Mouse (Mus musculus) midbrain, embryonic 11.5 days (tissue): ENCODE data around the gene Col4a3bp. TPM values are rescaled to one million over a fixed set of nuclear protein-coding genes. Genes with fewer than 3 reads are reported as not detected.

Source experiments
- ATAC-seq: fragments of 200-750 bp; cut with Nextera tagmentation; 2 replicates; pipeline ENCODE4 v1.8.0; 2017; ENCODE audit warnings: moderate TSS enrichment, moderate library complexity; ENCODE audit not compliant: low FRiP score
- DNase-seq: peaks from one replicate; pipeline ENCODE4 v3.0.0; 2015; ENCODE audit warnings: low spot score; ENCODE audit errors: missing footprints
- H3K27ac ChIP-seq: fragments of 300-500 bp; sonication (generic); 2 replicates; pipeline ENCODE4 v1.5.1; 2014; ENCODE audit warnings: low read depth, low read length
- H3K27me3 ChIP-seq: fragments of 300-500 bp; sonication (generic); 2 replicates; pipeline ENCODE4 v1.6.1; 2014; ENCODE audit warnings: mild to moderate bottlenecking, low read length, moderate library complexity, mixed read lengths; ENCODE audit not compliant: control insufficient read depth, insufficient read depth
- H3K36me3 ChIP-seq: fragments of 300-500 bp; sonication (generic); 2 replicates; pipeline ENCODE4 v1.6.1; 2014; ENCODE audit warnings: mild to moderate bottlenecking, low read length, moderate library complexity, mixed read lengths; ENCODE audit not compliant: control insufficient read depth, insufficient read depth
- H3K4me1 ChIP-seq: fragments of 300-500 bp; sonication (generic); 2 replicates; pipeline ENCODE4 v1.6.1; 2014; ENCODE audit warnings: low read length; ENCODE audit not compliant: control insufficient read depth, insufficient read depth
- H3K4me2 ChIP-seq: fragments of 300-500 bp; sonication (generic); 2 replicates; pipeline ENCODE4 v1.6.1; 2014; ENCODE audit warnings: mild to moderate bottlenecking, moderate library complexity
- H3K4me3 ChIP-seq: fragments of 300-500 bp; sonication (generic); 2 replicates; pipeline ENCODE4 v1.5.1; 2014; ENCODE audit warnings: low read depth, low read length
- H3K9ac ChIP-seq: fragments of 300-500 bp; sonication (generic); 2 replicates; pipeline ENCODE4 v1.6.1; 2014; ENCODE audit warnings: low read length
- H3K9me3 ChIP-seq: fragments of 300-500 bp; sonication (generic); 2 replicates; pipeline ENCODE4 v1.6.1; 2016; ENCODE audit warnings: low read length; ENCODE audit not compliant: control insufficient read depth
- WGBS: fragments of 180-500 bp; shearing (Covaris S2); extraction: QIAGEN DNeasy Blood & Tissue Kit; methylation state at CpG from one replicate; pipeline ENCODE4 v1.1.7; 2014; 5-methylcytosine and 5-hydroxymethylcytosine counted together
- polyA plus RNA-seq: library from polyadenylated mRNA; unstranded; fragments of >200 nt; fragmentation: Nextera tagmentation; extraction: Ambion mirVana; gene quantifications from 2 replicates; pipeline ENCODE4 v1.2.1, GENCODE M21; 2014

Col4a3bp gene
- polyA plus RNA-seq, 1 experiment from 2014 or later, result 6.9 TPM

DNA sequence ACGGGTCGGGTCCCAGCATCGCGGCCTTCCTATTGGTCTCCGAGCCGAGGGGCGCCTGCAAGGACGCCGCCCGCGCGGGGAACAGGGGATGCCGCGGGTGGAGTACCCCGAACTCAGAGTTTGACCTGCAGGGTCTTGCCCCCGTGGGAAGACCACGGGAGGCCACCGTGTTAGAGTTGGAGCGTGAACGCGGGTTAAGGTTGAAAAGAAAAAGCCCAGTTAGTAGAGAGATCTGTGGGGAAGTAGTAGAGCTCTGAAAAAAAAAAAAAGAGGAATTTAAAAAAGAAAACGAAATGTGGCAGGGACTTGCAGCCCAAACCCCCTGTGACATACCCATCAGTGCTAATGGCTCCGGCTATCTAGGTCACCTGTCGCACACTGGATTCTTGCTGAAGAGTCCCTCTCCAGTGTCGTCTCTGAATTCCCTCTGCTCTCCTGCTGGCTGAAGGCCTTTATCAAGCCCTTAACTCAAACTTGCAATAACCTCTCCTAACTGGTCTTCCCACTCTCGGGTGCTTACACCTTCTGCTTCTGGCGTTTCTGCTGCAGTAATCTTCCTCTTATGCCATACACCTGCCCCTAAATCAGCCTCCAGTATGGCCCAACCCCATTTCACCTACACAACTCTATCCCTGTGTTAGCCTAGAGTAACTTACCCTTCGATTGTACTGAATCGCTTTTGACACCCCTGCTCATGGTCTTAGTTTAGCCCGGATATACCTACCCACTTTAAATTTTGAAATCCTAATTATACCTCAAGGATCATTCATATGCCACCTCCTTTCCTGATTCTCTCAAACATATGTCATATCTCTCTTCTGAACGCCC is 128.9 kb downstream of the Col4a3bp start:
- ATAC-seq, result peak; percentile 2; the same call in 1 of the 2 replicates

GRCm38 (mm10) chr13:96671906-96672234 is 129.5 kb downstream of the Col4a3bp start:
- no peaks in the 10 kb centered on the region for H3K27me3 ChIP-seq
- H3K4me3 ChIP-seq, result no peak overlapping the region
- no peak overlapping the region for H3K9ac ChIP-seq
- ATAC-seq (no peak), DNase-seq (no peak)
- H3K27ac ChIP-seq, result no peak overlapping the region
- 92% methylated on average over 5 of the region's 5 CpGs for WGBS
- H3K36me3 ChIP-seq, result no peaks in the 10 kb centered on the region
- peaks cover 26% of the 10 kb centered on the region for H3K4me1 ChIP-seq
- H3K9me3 ChIP-seq, result no peaks in the 10 kb centered on the region
- no peak overlapping the region for H3K4me2 ChIP-seq

More for the DNA sequence above, 128.9 kb downstream of the Col4a3bp start:
- Histone ChIP-seq H3K27ac (peak overlapping the region; percentile 84), H3K4me1 (peaks cover 26% of the 10 kb centered on the region), H3K27me3 (no peaks in the 10 kb centered on the region), H3K9ac (peak overlapping the region; percentile 59), H3K4me2 (peak overlapping the region; percentile 41), H3K36me3 (no peaks in the 10 kb centered on the region), H3K9me3 (no peaks in the 10 kb centered on the region), H3K4me3 (peak overlapping the region; percentile 78)
- DNase-seq, result peak; percentile 87
- 17% methylated on average over 31 of the region's 31 CpGs for WGBS

- DNase-seq (peak; percentile 69), ATAC-seq (no peak)
- Histone ChIP-seq H3K4me1 (peaks cover 24% of the 10 kb centered on the region), H3K36me3 (no peaks in the 10 kb centered on the region), H3K27ac (no peak overlapping the region), H3K27me3 (no peaks in the 10 kb centered on the region), H3K9ac (no peak overlapping the region), H3K4me2 (no peak overlapping the region), H3K9me3 (no peaks in the 10 kb centered on the region), H3K4me3 (no peak overlapping the region)
- WGBS, result 87% methylated on average over 6 of the region's 6 CpGs
Measured at GRCm38 (mm10) chr13:96672276-96672675, 129.9 kb downstream of the Col4a3bp start.

DNA sequence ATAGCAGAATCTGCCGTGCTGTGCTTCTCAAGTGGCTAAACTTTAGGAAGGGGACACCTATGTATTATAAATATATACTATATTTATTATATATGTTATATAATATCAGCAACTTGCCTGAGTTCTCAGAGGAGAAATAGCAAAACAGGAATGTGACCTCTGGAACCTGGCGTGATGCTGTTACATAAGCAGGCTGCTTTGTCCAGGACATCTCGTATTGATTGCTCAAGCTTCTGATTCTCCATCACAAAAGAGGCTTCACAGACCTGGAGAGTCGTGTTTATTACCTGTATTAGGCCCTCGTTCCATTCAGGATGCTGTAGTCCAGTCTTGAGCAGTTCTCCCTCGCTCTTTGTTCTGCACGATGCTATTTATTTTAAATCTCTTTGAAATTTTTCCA is 131.4 kb downstream of the Col4a3bp start:
- Histone ChIP-seq H3K27ac (no peak overlapping the region), H3K4me3 (no peak overlapping the region), H3K9ac (no peak overlapping the region), H3K36me3 (no peaks in the 10 kb centered on the region), H3K4me2 (no peak overlapping the region), H3K27me3 (no peaks in the 10 kb centered on the region), H3K4me1 (peaks cover 9% of the 10 kb centered on the region), H3K9me3 (no peaks in the 10 kb centered on the region)
- no peak for ATAC-seq
- WGBS, result 85% methylated on average over 7 of the region's 7 CpGs
- DNase-seq, result peak; percentile 45

GRCm38 (mm10) chr13:96675756-96676155 is 133.3 kb downstream of the Col4a3bp start:
- H3K9ac ChIP-seq, result no peak overlapping the region
- ATAC-seq (no peak), DNase-seq (peak; percentile 72)
- H3K9me3 ChIP-seq, result no peaks in the 10 kb centered on the region
- WGBS, result 80% methylated on average over 6 of the region's 6 CpGs
- peaks cover 5% of the 10 kb centered on the region for H3K4me1 ChIP-seq
- no peaks in the 10 kb centered on the region for H3K36me3 ChIP-seq
- no peaks in the 10 kb centered on the region for H3K27me3 ChIP-seq
- H3K4me3 ChIP-seq, result no peak overlapping the region
- no peak overlapping the region for H3K4me2 ChIP-seq
- H3K27ac ChIP-seq, result no peak overlapping the region

- no peaks in the 10 kb centered on the region for H3K4me1 ChIP-seq
- H3K4me3 ChIP-seq, result no peak overlapping the region
- no peaks in the 10 kb centered on the region for H3K36me3 ChIP-seq
- DNase-seq, result peak; percentile 12
- no peaks in the 10 kb centered on the region for H3K27me3 ChIP-seq
- WGBS, result 89% methylated on average over 1 of the region's 1 CpGs
- H3K27ac ChIP-seq, result no peak overlapping the region
- no peaks in the 10 kb centered on the region for H3K9me3 ChIP-seq
- no peak overlapping the region for H3K4me2 ChIP-seq
- no peak overlapping the region for H3K9ac ChIP-seq
- no peak for ATAC-seq
Measured at GRCm38 (mm10) chr13:96677071-96677470, 134.7 kb downstream of the Col4a3bp start.

- ATAC-seq (no peak), DNase-seq (peak; percentile 54)
- no peak overlapping the region for H3K9ac ChIP-seq
Measured at GRCm38 (mm10) chr13:96678616-96679015, 136.2 kb downstream of the Col4a3bp start.

GRCm38 (mm10) chr13:96680163-96681087 is 138.0 kb downstream of the Col4a3bp start:
- 86% methylated on average over 9 of the region's 9 CpGs for WGBS
- no peak for ATAC-seq
- Histone ChIP-seq H3K27me3 (no peaks in the 10 kb centered on the region), H3K4me1 (no peaks in the 10 kb centered on the region), H3K36me3 (no peaks in the 10 kb centered on the region), H3K4me2 (no peak overlapping the region), H3K4me3 (no peak overlapping the region), H3K9me3 (no peaks in the 10 kb centered on the region), H3K9ac (no peak overlapping the region), H3K27ac (no peak overlapping the region)
- peak; percentile 54 for DNase-seq

More at GRCm38 (mm10) chr13:96678616-96679015, 136.2 kb downstream of the Col4a3bp start:
- Histone ChIP-seq H3K4me2 (no peak overlapping the region), H3K27ac (no peak overlapping the region), H3K9me3 (no peaks in the 10 kb centered on the region), H3K4me1 (no peaks in the 10 kb centered on the region), H3K36me3 (no peaks in the 10 kb centered on the region), H3K27me3 (no peaks in the 10 kb centered on the region), H3K4me3 (no peak overlapping the region)
- WGBS, result 83% methylated on average over 6 of the region's 6 CpGs

DNA sequence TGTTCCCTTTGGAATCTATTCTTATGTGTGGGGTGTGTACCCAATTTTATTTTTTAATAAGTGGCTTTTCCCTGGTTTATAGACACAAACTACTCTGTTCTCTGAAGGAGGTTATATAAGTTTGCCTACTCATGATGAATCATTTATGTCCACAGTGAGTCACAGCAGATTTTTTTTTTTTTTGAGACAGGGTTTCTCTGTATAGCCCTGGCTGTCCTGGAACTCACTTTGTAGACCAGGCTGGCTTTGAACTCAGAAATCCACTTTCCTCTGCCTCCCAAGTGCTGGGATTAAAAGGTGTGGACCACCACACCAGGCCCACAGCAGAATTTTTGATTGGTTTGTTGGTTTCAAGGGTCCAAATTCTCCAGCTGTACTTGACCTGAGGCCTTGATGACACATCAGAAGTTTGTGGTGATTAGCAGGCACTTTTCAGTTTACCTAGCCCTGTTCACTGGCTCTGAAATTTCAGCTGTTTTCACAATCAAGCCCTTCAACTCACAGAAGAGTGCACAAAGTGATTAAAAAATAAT is 138.7 kb downstream of the Col4a3bp start:
- no peak overlapping the region for H3K4me2 ChIP-seq
- ATAC-seq (no peak), DNase-seq (peak; percentile 69)
- H3K4me1 ChIP-seq, result no peaks in the 10 kb centered on the region
- no peak overlapping the region for H3K4me3 ChIP-seq
- H3K36me3 ChIP-seq, result no peaks in the 10 kb centered on the region
- H3K27me3 ChIP-seq, result no peaks in the 10 kb centered on the region
- H3K9ac ChIP-seq, result no peak overlapping the region
- no peak overlapping the region for H3K27ac ChIP-seq
- H3K9me3 ChIP-seq, result no peaks in the 10 kb centered on the region
